Mouse (Mus musculus): Measurements from ENCODE around the gene Megf8. TPM values are rescaled to one million over a fixed set of nuclear protein-coding genes. Genes with fewer than 3 reads are reported as not detected.

Megf8 gene
- polyA plus RNA-seq, 1 experiment = 32.9 TPM

- TF ChIP-seq CTCF (IDR thresholded peaks at IDR 0.05; ENCODE audit: borderline replicate concordance, insufficient read depth, low read length) (no peak), POLR2A (IDR thresholded peaks at IDR 0.05; ENCODE audit: low read depth, low read length) (no peak)
- H3K4me3 ChIP-seq (ENCODE audit: insufficient read depth, low read length) = no peak overlapping the region
- H3K4me1 ChIP-seq (ENCODE audit: control insufficient read depth, insufficient read depth, low read length) = peaks cover 8% of the 10 kb centered on the region; the same call in 1 of the 2 replicates
- no peak overlapping the region for H3K27ac ChIP-seq (ENCODE audit: insufficient read depth, low read length)
These were observed 68.3 kb downstream of the Megf8 start for GRCm38 (mm10) chr7:25385259-25385658.

GRCm38 (mm10) chr7:25385850-25386555 lies 69.0 kb downstream of the Megf8 start:
- no peak overlapping the region for H3K4me3 ChIP-seq (ENCODE audit: insufficient read depth, low read length)
- no peak for TF ChIP-seq CTCF (IDR thresholded peaks at IDR 0.05; ENCODE audit: borderline replicate concordance, insufficient read depth, low read length)
- TF ChIP-seq POLR2A (IDR thresholded peaks at IDR 0.05; ENCODE audit: low read depth, low read length) = no peak
- no peak overlapping the region for H3K27ac ChIP-seq (ENCODE audit: insufficient read depth, low read length)
- H3K4me1 ChIP-seq (ENCODE audit: control insufficient read depth, insufficient read depth, low read length) = peaks cover 8% of the 10 kb centered on the region; the same call in 1 of the 2 replicates

GRCm38 (mm10) chr7:25387811-25388440 lies 71.0 kb downstream of the Megf8 start:
- Histone ChIP-seq H3K4me1 (ENCODE audit: control insufficient read depth, insufficient read depth, low read length) (peaks cover 8% of the 10 kb centered on the region; the same call in 1 of the 2 replicates), H3K27ac (ENCODE audit: insufficient read depth, low read length) (no peak overlapping the region), H3K4me3 (ENCODE audit: insufficient read depth, low read length) (no peak overlapping the region)
- no peak for TF ChIP-seq CTCF (IDR thresholded peaks at IDR 0.05; ENCODE audit: borderline replicate concordance, insufficient read depth, low read length)
- no peak for TF ChIP-seq POLR2A (IDR thresholded peaks at IDR 0.05; ENCODE audit: low read depth, low read length)

GRCm38 (mm10) chr7:25388916-25389315 lies 72.0 kb downstream of the Megf8 start:
- no peak for TF ChIP-seq POLR2A (IDR thresholded peaks at IDR 0.05; ENCODE audit: low read depth, low read length)
- no peak for TF ChIP-seq CTCF (IDR thresholded peaks at IDR 0.05; ENCODE audit: borderline replicate concordance, insufficient read depth, low read length)
- Histone ChIP-seq H3K4me3 (ENCODE audit: insufficient read depth, low read length) (no peak overlapping the region), H3K4me1 (ENCODE audit: control insufficient read depth, insufficient read depth, low read length) (peaks cover 8% of the 10 kb centered on the region; the same call in 1 of the 2 replicates), H3K27ac (ENCODE audit: insufficient read depth, low read length) (no peak overlapping the region)

- Histone ChIP-seq H3K4me1 (ENCODE audit: control insufficient read depth, insufficient read depth, low read length) (peaks cover 8% of the 10 kb centered on the region; the same call in 1 of the 2 replicates), H3K4me3 (ENCODE audit: insufficient read depth, low read length) (no peak overlapping the region), H3K27ac (ENCODE audit: insufficient read depth, low read length) (no peak overlapping the region)
- no peak for TF ChIP-seq POLR2A (IDR thresholded peaks at IDR 0.05; ENCODE audit: low read depth, low read length)
- no peak for TF ChIP-seq CTCF (IDR thresholded peaks at IDR 0.05; ENCODE audit: borderline replicate concordance, insufficient read depth, low read length)
These were observed 73.2 kb downstream of the Megf8 start for GRCm38 (mm10) chr7:25390054-25390770.

- Histone ChIP-seq H3K4me3 (ENCODE audit: insufficient read depth, low read length) (no peak overlapping the region), H3K4me1 (ENCODE audit: control insufficient read depth, insufficient read depth, low read length) (peaks cover 4% of the 10 kb centered on the region; the same call in 1 of the 2 replicates), H3K27ac (ENCODE audit: insufficient read depth, low read length) (no peak overlapping the region)
- TF ChIP-seq POLR2A (IDR thresholded peaks at IDR 0.05; ENCODE audit: low read depth, low read length) = no peak
- no peak for TF ChIP-seq CTCF (IDR thresholded peaks at IDR 0.05; ENCODE audit: borderline replicate concordance, insufficient read depth, low read length)
These were observed 74.0 kb downstream of the Megf8 start for GRCm38 (mm10) chr7:25390986-25391385.

GRCm38 (mm10) chr7:25391856-25392453 lies 75.0 kb downstream of the Megf8 start:
- TF ChIP-seq CTCF (IDR thresholded peaks at IDR 0.05; ENCODE audit: borderline replicate concordance, insufficient read depth, low read length) (no peak), POLR2A (IDR thresholded peaks at IDR 0.05; ENCODE audit: low read depth, low read length) (no peak)
- H3K27ac ChIP-seq (ENCODE audit: insufficient read depth, low read length) = no peak overlapping the region
- no peak overlapping the region for H3K4me3 ChIP-seq (ENCODE audit: insufficient read depth, low read length)
- H3K4me1 ChIP-seq (ENCODE audit: control insufficient read depth, insufficient read depth, low read length) = 0 out of 2 replicates have a peak, but pooled peaks cover 3% of the 10 kb centered on the region

- TF ChIP-seq CTCF (IDR thresholded peaks at IDR 0.05; ENCODE audit: borderline replicate concordance, insufficient read depth, low read length) = no peak
- no peak for TF ChIP-seq POLR2A (IDR thresholded peaks at IDR 0.05; ENCODE audit: low read depth, low read length)
- Histone ChIP-seq H3K27ac (ENCODE audit: insufficient read depth, low read length) (no peak overlapping the region), H3K4me3 (ENCODE audit: insufficient read depth, low read length) (no peak overlapping the region), H3K4me1 (ENCODE audit: control insufficient read depth, insufficient read depth, low read length) (no peaks in the 10 kb centered on the region)
These were observed 75.9 kb downstream of the Megf8 start for GRCm38 (mm10) chr7:25392851-25393250.

GRCm38 (mm10) chr7:25393451-25394210 lies 76.7 kb downstream of the Megf8 start:
- Histone ChIP-seq H3K4me1 (ENCODE audit: control insufficient read depth, insufficient read depth, low read length) (no peaks in the 10 kb centered on the region), H3K27ac (ENCODE audit: insufficient read depth, low read length) (no peak overlapping the region), H3K4me3 (ENCODE audit: insufficient read depth, low read length) (no peak overlapping the region)
- TF ChIP-seq POLR2A (IDR thresholded peaks at IDR 0.05; ENCODE audit: low read depth, low read length) = no peak
- no peak for TF ChIP-seq CTCF (IDR thresholded peaks at IDR 0.05; ENCODE audit: borderline replicate concordance, insufficient read depth, low read length)
